Mouse (Mus musculus) right cerebral cortex, postnatal 36 days (tissue): ENCODE results near the gene Zdhhc1.

ENCODE experiments used
- DNase-seq, 2 experiments: peaks; one replicate each; pipeline ENCODE4 v3.0.0; 2022; ENCODE audit warnings: low spot score in 2 of 2, mixed read lengths in 1 of 2

Gene Zdhhc1

GRCm38 (mm10) chr8:105518436-105519313 is 22.0 kb upstream of the Zdhhc1 start, which contains the start of gene Hsd11b2:
Gene Hsd11b2 (plus strand): TSS chr8:105518755.
- peak in 1 of 2 experiments; percentile 25 for DNase-seq

- no peak for DNase-seq
Measured at GRCm38 (mm10) chr8:105517346-105517745, 20.6 kb upstream of the Zdhhc1 start.

- DNase-seq, result peak; percentile 54 to 60
Measured at GRCm38 (mm10) chr8:105516018-105516645, 19.4 kb upstream of the Zdhhc1 start.

- no peak for DNase-seq
Measured at GRCm38 (mm10) chr8:105514656-105515055, 18.0 kb upstream of the Zdhhc1 start.

GRCm38 (mm10) chr8:105514194-105514593 is 17.5 kb upstream of the Zdhhc1 start:
- DNase-seq, result no peak

GRCm38 (mm10) chr8:105509997-105510735 is 13.5 kb upstream of the Zdhhc1 start:
- no peak for DNase-seq

GRCm38 (mm10) chr8:105508758-105509157 is 12.1 kb upstream of the Zdhhc1 start:
- no peak for DNase-seq

- no peak for DNase-seq
Measured at GRCm38 (mm10) chr8:105506977-105507376, 10.3 kb upstream of the Zdhhc1 start.

GRCm38 (mm10) chr8:105504617-105505016 is 7.9 kb upstream of the Zdhhc1 start:
- DNase-seq, result no peak

- no peak for DNase-seq
Measured at GRCm38 (mm10) chr8:105499787-105500186, 3.1 kb upstream of the Zdhhc1 start.

- DNase-seq, result no peak
Measured at GRCm38 (mm10) chr8:105495350-105496302, 1.1 kb downstream of the Zdhhc1 start.

GRCm38 (mm10) chr8:105494566-105494965 is 2.1 kb downstream of the Zdhhc1 start:
- DNase-seq, result no peak

- no peak for DNase-seq
Measured at GRCm38 (mm10) chr8:105493495-105493894, 3.2 kb downstream of the Zdhhc1 start.

- no peak for DNase-seq
Measured at GRCm38 (mm10) chr8:105489281-105489680, 7.4 kb downstream of the Zdhhc1 start.

- DNase-seq, result no peak
Measured at GRCm38 (mm10) chr8:105488082-105488481, 8.6 kb downstream of the Zdhhc1 start.

- DNase-seq, result no peak
Measured at GRCm38 (mm10) chr8:105484392-105484791, 12.3 kb downstream of the Zdhhc1 start.

- no peak for DNase-seq
Measured at GRCm38 (mm10) chr8:105484030-105484368, 12.7 kb downstream of the Zdhhc1 start.

GRCm38 (mm10) chr8:105483212-105484029 is 13.3 kb downstream of the Zdhhc1 start:
- no peak for DNase-seq

GRCm38 (mm10) chr8:105482123-105482522 is 14.6 kb downstream of the Zdhhc1 start:
- no peak for DNase-seq

- no peak for DNase-seq
Measured at GRCm38 (mm10) chr8:105481453-105481852, 15.2 kb downstream of the Zdhhc1 start.
